Mouse (Mus musculus) forebrain, embryonic 10.5 days (tissue): ENCODE data around the gene Cbx1. TPM values are rescaled to one million over a fixed set of nuclear protein-coding genes. Genes with fewer than 3 reads are reported as not detected.

Experiments
- DNase-seq: peaks from one replicate; pipeline ENCODE4 v3.0.0-alpha.2; 2017; ENCODE audit warnings: low spot score; ENCODE audit errors: extremely low spot score
- H3K27ac ChIP-seq: fragments of 300-500 bp; sonication (generic); 2 replicates; pipeline ENCODE4 v1.5.1; 2016; ENCODE audit warnings: mild to moderate bottlenecking
- H3K27me3 ChIP-seq: fragments of 300-500 bp; sonication (generic); 2 replicates; pipeline ENCODE4 v1.6.1; 2016; ENCODE audit warnings: mild to moderate bottlenecking; ENCODE audit not compliant: poor library complexity, severe bottlenecking
- H3K36me3 ChIP-seq: fragments of 300-500 bp; sonication (generic); replicated peaks from 2 replicates; pipeline ENCODE4 v1.6.1; 2016; ENCODE audit warnings: mild to moderate bottlenecking, moderate library complexity
- H3K4me1 ChIP-seq: fragments of 300-500 bp; sonication (generic); 2 replicates; pipeline ENCODE4 v1.6.1; 2016
- H3K4me3 ChIP-seq: fragments of 300-500 bp; sonication (generic); 2 replicates; pipeline ENCODE4 v1.5.1; 2016; ENCODE audit warnings: mild to moderate bottlenecking, moderate library complexity
- H3K9me3 ChIP-seq: fragments of 300-500 bp; sonication (generic); 2 replicates; pipeline ENCODE4 v1.6.1; 2016; ENCODE audit warnings: mild to moderate bottlenecking, moderate library complexity
- WGBS: fragments of 180-500 bp; shearing (Covaris S2); methylation state at CpG from one replicate; pipeline ENCODE4 v1.1.7; 2016; 5-methylcytosine and 5-hydroxymethylcytosine counted together
- polyA plus RNA-seq: library from polyadenylated mRNA; unstranded; fragments of >200 nt; fragmentation: Nextera tagmentation; extraction: Ambion mirVana; gene quantifications from 2 replicates; pipeline ENCODE4 v1.2.1, GENCODE M21; 2016

The Cbx1 gene
- polyA plus RNA-seq: 188 and 202 TPM in 2 replicates

GRCm38 (mm10) chr11:96788871-96789795, at the start of gene Cbx1:
Gene Cbx1 (plus strand): TSS chr11:96789127.
- Histone ChIP-seq H3K4me3 (peak within 1 kb of the TSS; percentile 93), H3K27me3 (no peaks in the 10 kb centered on the region), H3K9me3 (no peaks in the 10 kb centered on the region), H3K36me3 (peaks cover 31% of the 10 kb centered on the region), H3K4me1 (peaks cover 63% of the 10 kb centered on the region), H3K27ac (peak within 1 kb of the TSS; percentile 99)
- WGBS: 1% methylated on average over 93 of the region's 93 CpGs
- DNase-seq: peak; percentile 93

- H3K4me3 ChIP-seq: no peak overlapping the region
- H3K36me3 ChIP-seq: no peaks in the 10 kb centered on the region
- no peaks in the 10 kb centered on the region for H3K9me3 ChIP-seq
- H3K4me1 ChIP-seq: peaks cover 85% of the 10 kb centered on the region
- 77% methylated on average over 12 of the region's 12 CpGs for WGBS
- DNase-seq: no peak
- H3K27me3 ChIP-seq: peaks cover 84% of the 10 kb centered on the region
- H3K27ac ChIP-seq: no peak overlapping the region
Measured at GRCm38 (mm10) chr11:96740796-96741195, 48.1 kb upstream of the Cbx1 start.

- peak overlapping the region; percentile 7 for H3K4me3 ChIP-seq
- H3K4me1 ChIP-seq: peaks cover 78% of the 10 kb centered on the region
- no peaks in the 10 kb centered on the region for H3K9me3 ChIP-seq
- peak; percentile 70 for DNase-seq
- H3K27ac ChIP-seq: peak overlapping the region; percentile 54
- 16% methylated on average over 12 of the region's 12 CpGs for WGBS
- H3K27me3 ChIP-seq: peaks cover 85% of the 10 kb centered on the region
- no peaks in the 10 kb centered on the region for H3K36me3 ChIP-seq
Measured at GRCm38 (mm10) chr11:96741995-96742394, 46.9 kb upstream of the Cbx1 start.

- H3K4me3 ChIP-seq: no peak overlapping the region
- peak overlapping the region; percentile 65 for H3K27ac ChIP-seq
- H3K4me1 ChIP-seq: peaks cover 81% of the 10 kb centered on the region
- H3K9me3 ChIP-seq: no peaks in the 10 kb centered on the region
- no peaks in the 10 kb centered on the region for H3K36me3 ChIP-seq
- whole genome bisulfite sequencing: 75% methylated on average over 11 of the region's 11 CpGs
- DNase-seq: no peak
- H3K27me3 ChIP-seq: peaks cover 83% of the 10 kb centered on the region
Measured at GRCm38 (mm10) chr11:96743000-96743399, 45.9 kb upstream of the Cbx1 start.

- no peak for DNase-seq
- Histone ChIP-seq H3K36me3 (no peaks in the 10 kb centered on the region), H3K4me3 (no peak overlapping the region), H3K4me1 (peaks cover 73% of the 10 kb centered on the region), H3K27ac (0 out of 2 replicates have a peak overlapping the region, but pooled peaks have one; percentile 65), H3K27me3 (peaks cover 74% of the 10 kb centered on the region), H3K9me3 (no peaks in the 10 kb centered on the region)
- WGBS: 83% methylated on average over 4 of the region's 4 CpGs
Measured at GRCm38 (mm10) chr11:96743891-96744290, 45.0 kb upstream of the Cbx1 start.

- H3K27ac ChIP-seq: no peak overlapping the region
- peaks cover 48% of the 10 kb centered on the region for H3K4me1 ChIP-seq
- H3K9me3 ChIP-seq: no peaks in the 10 kb centered on the region
- no peaks in the 10 kb centered on the region for H3K36me3 ChIP-seq
- DNase-seq: no peak
- 85% methylated on average over 6 of the region's 6 CpGs for WGBS
- H3K27me3 ChIP-seq: peaks cover 55% of the 10 kb centered on the region
- H3K4me3 ChIP-seq: no peak overlapping the region
Measured at GRCm38 (mm10) chr11:96746648-96747047, 42.3 kb upstream of the Cbx1 start.

- H3K4me3 ChIP-seq: no peak overlapping the region
- no peak overlapping the region for H3K27ac ChIP-seq
- no peaks in the 10 kb centered on the region for H3K36me3 ChIP-seq
- no peak for DNase-seq
- peaks cover 38% of the 10 kb centered on the region for H3K4me1 ChIP-seq
- no peaks in the 10 kb centered on the region for H3K9me3 ChIP-seq
- 49% methylated on average over 3 of the region's 3 CpGs for WGBS
- peaks cover 57% of the 10 kb centered on the region for H3K27me3 ChIP-seq
Measured at GRCm38 (mm10) chr11:96747555-96747954, 41.4 kb upstream of the Cbx1 start.

GRCm38 (mm10) chr11:96755298-96755697, 33.6 kb upstream of the Cbx1 start:
- Histone ChIP-seq H3K27me3 (0 out of 2 replicates have a peak, but pooled peaks cover 6% of the 10 kb centered on the region), H3K27ac (no peak overlapping the region), H3K4me3 (no peak overlapping the region), H3K4me1 (no peaks in the 10 kb centered on the region), H3K9me3 (no peaks in the 10 kb centered on the region), H3K36me3 (no peaks in the 10 kb centered on the region)
- no peak for DNase-seq
- 97% methylated on average over 2 of the region's 2 CpGs for WGBS

- H3K9me3 ChIP-seq: no peaks in the 10 kb centered on the region
- DNase-seq: no peak
- no peak overlapping the region for H3K27ac ChIP-seq
- no peak overlapping the region for H3K4me3 ChIP-seq
- H3K36me3 ChIP-seq: no peaks in the 10 kb centered on the region
- 62% methylated on average over 4 of the region's 4 CpGs for WGBS
- 0 out of 2 replicates have a peak, but pooled peaks cover 2% of the 10 kb centered on the region for H3K27me3 ChIP-seq
- 0 out of 2 replicates have a peak, but pooled peaks cover 3% of the 10 kb centered on the region for H3K4me1 ChIP-seq
Measured at GRCm38 (mm10) chr11:96757421-96757820, 31.5 kb upstream of the Cbx1 start.

GRCm38 (mm10) chr11:96758402-96758801, 30.5 kb upstream of the Cbx1 start:
- H3K27me3 ChIP-seq: no peaks in the 10 kb centered on the region
- H3K27ac ChIP-seq: no peak overlapping the region
- peaks cover 10% of the 10 kb centered on the region; the same call in 1 of the 2 replicates for H3K4me1 ChIP-seq
- no peak overlapping the region for H3K4me3 ChIP-seq
- no peaks in the 10 kb centered on the region for H3K36me3 ChIP-seq
- WGBS: 83% methylated on average over 5 of the region's 5 CpGs
- DNase-seq: no peak
- H3K9me3 ChIP-seq: no peaks in the 10 kb centered on the region

GRCm38 (mm10) chr11:96760042-96760441, 28.9 kb upstream of the Cbx1 start:
- no peaks in the 10 kb centered on the region for H3K9me3 ChIP-seq
- peaks cover 24% of the 10 kb centered on the region for H3K4me1 ChIP-seq
- no peak for DNase-seq
- no peak overlapping the region for H3K4me3 ChIP-seq
- no peaks in the 10 kb centered on the region for H3K27me3 ChIP-seq
- H3K36me3 ChIP-seq: no peaks in the 10 kb centered on the region
- no peak overlapping the region for H3K27ac ChIP-seq
- 53% methylated on average over 3 of the region's 3 CpGs for WGBS

- WGBS: 82% methylated on average over 7 of the region's 7 CpGs
- no peak overlapping the region for H3K4me3 ChIP-seq
Measured at GRCm38 (mm10) chr11:96761984-96762383, 26.9 kb upstream of the Cbx1 start.

More at GRCm38 (mm10) chr11:96761984-96762383, 26.9 kb upstream of the Cbx1 start:
- 0 out of 2 replicates have a peak, but pooled peaks cover 3% of the 10 kb centered on the region for H3K36me3 ChIP-seq
- H3K9me3 ChIP-seq: no peaks in the 10 kb centered on the region
- H3K27me3 ChIP-seq: no peaks in the 10 kb centered on the region
- no peak for DNase-seq
- no peak overlapping the region for H3K27ac ChIP-seq
- peaks cover 42% of the 10 kb centered on the region for H3K4me1 ChIP-seq
